Mouse (Mus musculus) left cerebral cortex, postnatal 25 days (tissue): ENCODE measurements around the gene Fgfr2. TPM values are rescaled to one million over a fixed set of nuclear protein-coding genes. Genes with fewer than 3 reads are reported as not detected.

Experiments used
- DNase-seq, 2 experiments: peaks; one replicate each; pipeline ENCODE4 v3.0.0; 2022; ENCODE audit warnings: low spot score in 2 of 2, mixed read lengths in 1 of 2
- intact Hi-C: fragments of 180-260 bp; cut with DNase I; formaldehyde crosslinking; loops from one replicate; pipeline ENCODE4 v1.15.1; 2025
- total RNA-seq, 2 experiments: library from RNA; stranded (reverse); gene quantifications; 2 replicates each; pipeline ENCODE4 v1.2.3; 2021

The Fgfr2 gene
- total RNA-seq, 2 experiments from 2014 or later = 37.1 to 42.0 TPM

DNA sequence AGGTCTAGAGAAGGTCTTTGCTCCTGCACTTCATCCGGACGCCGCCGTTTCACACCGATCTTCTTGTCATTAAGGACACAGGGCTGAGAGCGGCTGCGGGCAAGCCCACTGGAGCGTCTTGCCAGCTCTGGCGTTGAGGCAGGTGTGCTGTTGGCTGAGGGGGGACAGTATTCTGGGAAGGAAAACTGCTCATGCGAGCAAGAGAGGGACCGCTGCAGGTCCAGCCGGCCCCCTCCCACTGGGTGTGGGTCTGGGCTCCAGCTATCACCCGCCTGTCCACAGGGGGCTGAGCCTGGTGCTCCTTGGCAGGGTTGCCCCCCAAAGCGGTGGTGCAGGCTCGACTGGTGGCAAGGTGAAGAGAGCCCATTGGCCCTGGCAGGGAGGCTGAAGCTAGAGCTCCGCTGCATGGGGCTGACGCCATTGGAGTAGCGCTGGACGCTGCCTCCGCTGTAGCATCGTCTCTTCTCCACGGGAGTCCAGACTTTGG, 363.7 kb downstream of the Fgfr2 start:
- no peak for DNase-seq
- intact Hi-C loops = no loop called here

DNA sequence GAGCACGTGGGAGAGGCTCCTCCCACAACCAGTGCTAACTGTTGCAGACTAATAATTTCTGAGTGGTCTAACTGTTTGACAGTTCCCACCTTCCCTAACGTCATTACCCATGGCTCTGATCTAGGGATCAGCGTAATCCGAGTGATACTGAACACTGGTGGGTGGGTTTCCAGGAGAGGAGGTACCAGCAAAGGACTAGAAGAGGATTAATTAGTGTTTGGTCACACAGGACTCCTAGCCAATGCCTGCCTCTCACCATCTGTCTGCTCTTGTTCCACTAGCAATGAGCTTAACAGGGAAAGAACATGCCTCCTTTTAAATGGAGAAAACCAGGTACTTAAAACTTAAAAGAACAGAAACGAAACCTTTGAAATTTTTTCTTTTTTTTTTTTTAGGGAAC, 364.3 kb downstream of the Fgfr2 start:
- intact Hi-C loops = no loop called here
- no peak for DNase-seq

DNA sequence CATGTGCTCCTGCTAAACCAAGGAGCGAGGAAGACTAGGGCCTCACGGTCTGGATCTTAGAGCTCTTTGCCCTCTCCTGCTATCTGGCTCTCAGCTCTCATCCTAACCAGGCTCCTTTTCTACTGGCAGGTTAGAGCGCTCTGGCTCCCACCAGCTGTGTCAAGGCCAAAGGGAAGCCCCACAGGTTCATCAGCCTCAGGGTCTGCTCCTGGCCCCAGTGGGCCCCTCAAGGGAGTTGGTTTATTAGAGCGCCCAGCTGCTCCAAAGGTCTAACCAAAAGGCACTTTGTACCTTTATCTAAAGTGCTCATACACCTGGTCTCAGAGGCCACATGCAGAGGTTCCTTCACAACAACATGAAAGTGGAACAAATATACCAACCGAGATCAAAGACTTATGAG, 366.8 kb downstream of the Fgfr2 start:
- intact Hi-C loops = no loop called here
- no peak for DNase-seq

DNA sequence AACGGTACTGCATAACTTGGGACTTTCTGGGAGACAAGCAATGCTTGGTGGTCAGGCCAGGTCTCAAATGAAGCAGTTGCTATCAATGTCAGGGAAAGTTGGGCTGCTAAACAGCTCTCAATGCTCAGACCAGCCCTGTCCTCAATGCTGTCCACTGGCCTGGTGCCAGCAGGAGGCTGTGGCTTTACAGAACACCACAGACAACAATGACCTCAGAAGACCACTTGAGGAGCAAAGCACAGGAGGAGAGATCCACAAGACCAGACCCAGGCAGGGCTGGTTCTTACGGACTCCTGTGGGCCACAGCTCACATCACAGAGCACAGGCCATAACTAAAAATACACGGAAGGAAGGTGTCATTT, 368.8 kb downstream of the Fgfr2 start:
- intact Hi-C loops = no loop called here
- DNase-seq = no peak

DNA sequence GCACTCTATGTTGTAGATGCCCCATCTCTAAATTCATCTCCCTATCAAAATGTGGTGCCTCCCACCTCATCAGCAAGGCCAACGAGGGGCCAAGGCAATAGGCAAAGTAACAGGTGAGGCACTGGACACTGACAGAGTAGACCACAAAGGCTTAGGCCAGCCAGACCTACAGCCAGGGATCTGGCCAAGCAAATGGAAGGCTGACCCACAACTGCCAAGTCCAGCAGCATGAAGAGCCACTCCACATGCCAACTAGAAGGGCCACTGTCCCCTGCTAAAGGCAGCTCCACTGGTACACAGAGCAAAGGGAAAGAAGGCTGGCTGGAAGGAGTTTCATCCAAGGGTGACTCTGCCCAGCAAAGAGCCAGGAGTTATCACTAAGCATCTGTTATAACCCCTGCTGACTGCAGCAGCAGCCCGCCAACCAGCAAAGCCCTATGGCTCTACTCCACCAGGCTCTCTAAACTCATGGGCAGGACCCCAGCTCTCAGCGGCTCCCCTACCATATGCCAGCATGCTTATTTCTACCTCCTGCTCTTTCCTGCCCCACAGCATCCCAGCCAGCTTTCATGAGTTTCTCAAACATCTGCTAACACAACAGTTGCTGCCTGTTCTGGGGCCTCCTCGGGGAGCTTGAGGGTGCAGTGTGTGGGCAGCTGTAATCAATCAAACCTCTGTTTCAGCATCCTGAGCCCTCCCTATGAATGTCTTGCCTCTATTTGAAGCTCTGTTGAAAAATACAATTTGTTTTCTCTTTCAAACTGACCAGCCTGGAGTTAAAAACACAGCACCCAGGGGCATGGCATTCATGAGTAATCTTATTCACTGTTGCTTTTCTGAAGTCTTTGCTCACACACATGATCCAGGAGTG, 369.4 kb downstream of the Fgfr2 start:
- no peak for DNase-seq
- intact Hi-C loops = no loop called here

DNA sequence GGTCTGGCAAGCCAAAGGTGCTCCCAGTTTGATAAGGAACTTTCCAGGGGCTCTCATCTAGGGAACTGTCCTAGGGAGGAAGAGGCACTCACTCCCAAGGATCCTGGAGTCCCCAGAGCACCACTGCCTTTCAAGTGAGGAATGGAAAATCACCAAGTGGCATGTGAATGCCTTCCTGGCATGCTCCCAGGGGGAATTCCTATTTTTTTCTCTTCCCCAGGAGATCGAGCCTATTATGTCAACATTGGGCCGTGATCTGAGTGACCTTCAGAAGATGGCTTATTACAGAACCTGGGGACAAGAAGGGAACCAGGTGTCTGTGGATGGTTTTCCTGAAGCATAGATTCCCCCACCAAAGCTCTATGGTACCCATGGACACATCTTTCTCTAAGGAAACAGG, 371.4 kb downstream of the Fgfr2 start:
- intact Hi-C loops = no loop called here
- DNase-seq = no peak

DNA sequence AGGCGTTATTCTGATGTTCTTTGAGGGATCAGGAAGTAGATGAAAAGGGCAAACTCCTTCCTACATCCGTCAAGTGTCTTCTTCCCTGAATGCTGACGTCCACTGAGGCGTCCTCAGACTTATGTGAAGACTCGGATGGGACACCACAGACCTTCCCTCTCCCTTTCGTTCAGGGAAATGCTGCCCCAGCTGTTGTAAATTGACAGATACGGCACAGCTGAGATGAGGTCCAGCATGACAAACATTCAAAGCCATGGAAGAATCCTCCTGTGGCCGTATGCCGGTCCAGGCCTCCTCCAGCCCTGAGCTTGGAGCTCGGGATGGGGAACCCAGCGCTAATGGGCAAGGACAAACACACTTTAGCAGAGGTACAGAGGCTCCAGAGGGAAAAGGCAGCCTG, 373.6 kb downstream of the Fgfr2 start:
- no peak for DNase-seq
- intact Hi-C loops = no loop called here

DNA sequence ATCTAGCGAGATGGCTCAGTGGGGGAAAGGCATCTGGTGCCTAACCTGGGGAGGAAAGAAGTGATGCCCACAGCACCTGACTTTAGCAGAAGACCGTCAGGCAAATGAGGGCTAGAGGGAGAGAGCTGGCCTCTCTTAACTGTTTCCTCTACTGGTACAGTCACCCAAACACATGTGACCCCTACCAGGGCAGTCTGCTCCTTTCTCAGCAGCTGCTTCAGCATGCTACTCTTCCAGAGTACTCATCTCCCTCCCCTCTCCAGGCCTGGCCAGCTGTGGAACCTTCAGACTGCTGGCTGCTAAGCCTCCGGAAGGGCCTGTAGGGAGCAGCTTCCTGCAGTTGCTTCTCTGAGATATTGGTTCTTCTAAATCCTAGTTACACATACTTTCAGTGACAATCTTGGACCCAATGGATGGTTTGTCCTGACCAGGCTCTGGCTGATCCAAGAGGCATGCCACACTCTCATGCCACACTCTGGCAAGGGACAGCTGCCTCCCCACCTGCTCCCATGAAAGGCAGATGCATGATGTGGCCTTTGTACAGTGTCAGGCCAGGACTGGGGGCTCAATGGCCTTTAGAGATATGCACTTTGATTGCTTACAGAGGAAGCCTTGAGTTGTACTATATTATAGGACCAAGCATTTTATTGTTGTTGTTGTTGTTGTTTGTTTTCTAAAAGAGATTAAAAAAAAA, 374.9 kb downstream of the Fgfr2 start:
- intact Hi-C loops = no loop called here
- no peak for DNase-seq

DNA sequence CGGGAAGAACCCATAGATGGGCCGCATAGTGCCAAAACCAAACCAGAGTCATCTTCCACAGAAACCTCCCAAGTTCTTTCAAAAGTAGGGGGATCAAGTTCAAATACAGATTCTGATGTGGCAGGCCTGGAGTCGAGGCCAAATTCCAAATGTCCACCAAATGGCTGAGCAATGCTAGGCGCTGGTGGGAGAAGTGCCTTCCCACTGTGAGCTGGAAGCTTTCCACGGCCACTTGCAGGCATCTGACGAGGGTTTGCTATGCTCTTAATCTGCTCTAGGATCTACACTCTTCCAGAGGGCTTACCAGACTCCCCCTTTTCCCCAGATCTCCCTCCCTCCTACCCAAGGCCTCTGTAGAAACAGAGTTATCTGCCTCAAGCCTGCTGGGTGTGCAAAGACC, 376.1 kb downstream of the Fgfr2 start:
- DNase-seq = no peak
- intact Hi-C loops = no loop called here

DNA sequence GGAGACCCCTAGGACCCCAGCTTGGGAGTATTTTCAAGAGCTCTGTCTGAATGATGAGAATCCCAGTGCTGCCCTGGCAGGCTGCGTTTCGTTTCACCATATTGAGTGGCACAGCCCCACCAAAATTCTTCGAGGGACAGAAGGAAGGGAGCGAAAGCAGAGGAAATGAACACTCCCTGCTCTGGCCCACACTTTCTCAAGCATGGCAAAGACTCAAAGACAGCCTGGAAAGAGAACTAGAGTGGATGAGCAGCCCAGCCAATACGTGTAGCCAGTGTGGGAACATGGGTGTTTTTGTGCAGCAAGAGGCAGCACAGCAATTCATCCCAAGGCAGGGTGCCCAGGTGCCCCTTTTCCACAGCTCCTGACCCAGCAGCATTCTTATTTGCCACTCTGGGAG, 380.2 kb downstream of the Fgfr2 start:
- intact Hi-C loops = no loop called here
- DNase-seq = peak in 1 of 2 experiments; percentile 76

DNA sequence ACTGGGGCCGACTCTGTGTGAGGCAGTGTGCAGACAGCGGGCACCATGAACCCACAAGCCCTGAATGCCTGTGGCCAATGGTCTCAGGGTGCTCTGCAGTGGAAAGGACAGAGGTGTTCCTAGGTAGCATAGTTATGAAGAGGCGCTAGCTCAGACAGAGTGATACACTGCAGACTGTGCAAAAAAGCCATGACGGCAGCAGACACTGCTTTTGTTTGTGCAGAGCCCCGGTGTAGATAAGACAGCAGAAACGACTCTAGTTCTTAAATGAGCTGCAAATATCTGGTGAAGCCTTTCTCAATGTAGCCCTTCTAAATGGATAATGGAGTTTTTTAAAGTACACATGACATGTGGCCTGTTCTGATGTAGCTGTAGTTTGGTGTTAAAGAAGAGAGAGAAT, 383.3 kb downstream of the Fgfr2 start:
- intact Hi-C loops = no loop called here
- no peak for DNase-seq

DNA sequence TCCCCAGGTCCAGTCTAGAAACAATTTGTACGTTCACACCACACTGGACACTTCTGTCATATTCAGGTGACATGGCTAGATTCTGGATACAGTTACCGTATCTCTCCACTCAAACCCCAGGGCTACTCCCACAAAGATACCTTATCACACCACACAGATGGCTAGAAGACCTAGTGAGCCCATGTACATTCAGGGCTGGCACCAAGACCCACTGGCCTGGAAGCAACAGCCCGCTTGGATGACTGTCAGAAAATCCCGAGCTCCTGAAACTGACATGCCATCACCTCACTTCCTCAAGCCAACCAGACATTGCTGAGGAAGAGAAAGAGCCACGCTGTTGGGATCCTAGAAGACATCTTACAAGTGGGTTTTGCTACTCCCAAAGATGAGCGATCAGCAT, 384.3 kb downstream of the Fgfr2 start:
- intact Hi-C loops = no loop called here

DNA sequence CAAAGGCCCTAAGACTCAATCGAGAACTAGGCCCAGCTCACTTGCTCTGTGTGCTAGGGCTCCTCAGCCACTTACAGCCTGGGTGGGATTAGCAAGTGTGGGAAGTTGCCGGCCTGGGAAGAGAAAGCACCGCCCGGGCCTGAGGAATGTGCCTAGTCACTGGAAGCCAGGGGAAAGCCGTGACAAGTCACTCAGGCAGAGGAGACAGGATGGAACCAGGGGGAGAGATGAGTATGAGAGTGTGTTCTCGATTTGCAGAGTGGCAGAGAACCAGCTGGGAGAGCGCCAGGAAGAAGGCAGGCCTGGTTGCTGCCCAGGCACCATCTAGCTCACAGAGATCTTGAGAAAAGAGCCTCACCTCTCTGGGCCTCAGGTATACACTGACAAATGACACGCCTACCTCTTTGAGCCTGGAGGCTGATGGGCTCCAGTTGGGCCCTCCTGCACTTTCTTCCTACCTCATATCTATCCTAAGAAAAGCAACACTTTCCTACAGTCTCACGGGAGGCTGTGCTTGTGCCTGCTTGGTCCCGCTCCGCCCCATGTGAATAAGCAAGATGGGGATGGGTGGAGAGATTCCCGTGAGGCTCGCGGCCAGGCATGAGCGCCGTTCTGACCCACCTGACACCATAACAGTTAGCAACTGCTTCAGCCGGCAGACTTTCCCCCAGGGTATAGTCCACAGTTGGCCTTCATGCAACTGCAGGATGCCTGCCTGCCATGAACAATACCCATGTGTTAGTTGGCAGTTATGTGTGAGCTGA, 386.9 kb downstream of the Fgfr2 start:
- peak in 1 of 2 experiments; percentile 81 for DNase-seq

More for the DNA sequence above, 384.3 kb downstream of the Fgfr2 start:
- DNase-seq = no peak

DNA sequence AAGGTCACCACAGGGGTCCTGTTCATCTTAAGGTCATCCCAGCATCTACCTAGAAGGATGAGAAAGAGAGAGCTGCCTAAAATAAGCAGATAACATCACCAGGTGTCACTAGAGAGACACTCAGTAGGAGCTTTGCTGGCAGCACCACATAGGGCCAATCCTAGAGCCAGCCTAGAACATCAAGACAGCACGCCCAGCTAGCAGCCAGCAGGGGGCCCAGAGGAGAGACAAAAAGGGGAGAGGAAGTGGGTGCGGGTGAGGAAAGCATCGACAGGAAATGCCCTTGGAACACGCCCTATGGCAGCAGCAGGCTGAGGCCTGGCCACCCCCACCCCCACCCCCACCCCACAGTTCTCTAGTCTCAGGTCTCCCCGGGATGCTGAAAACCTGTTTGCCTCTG, 388.0 kb downstream of the Fgfr2 start:
- no peak for DNase-seq
- intact Hi-C loops = no loop called here

More for the DNA sequence above, 386.9 kb downstream of the Fgfr2 start:
- intact Hi-C loops = no loop called here

DNA sequence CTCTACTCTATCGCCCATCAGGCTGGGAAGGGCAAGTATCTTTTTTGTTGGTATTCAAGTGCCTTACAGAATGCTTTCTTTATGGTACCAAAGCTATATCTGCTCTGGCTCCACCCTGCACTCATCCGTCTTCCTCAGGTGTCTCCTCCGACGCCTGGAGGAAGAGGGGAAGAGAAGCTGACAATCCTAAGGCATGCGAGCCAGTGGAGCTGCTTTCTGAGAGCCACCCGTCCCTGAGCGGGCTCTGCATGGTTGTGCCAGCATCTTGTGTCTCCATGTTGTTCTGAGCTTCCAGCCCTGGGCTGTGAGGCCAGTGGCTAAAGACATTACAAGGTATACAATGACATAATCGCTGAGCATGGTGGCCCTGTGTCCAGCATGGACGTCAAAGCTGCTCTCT, 388.9 kb downstream of the Fgfr2 start:
- DNase-seq = no peak
- intact Hi-C loops = no loop called here

DNA sequence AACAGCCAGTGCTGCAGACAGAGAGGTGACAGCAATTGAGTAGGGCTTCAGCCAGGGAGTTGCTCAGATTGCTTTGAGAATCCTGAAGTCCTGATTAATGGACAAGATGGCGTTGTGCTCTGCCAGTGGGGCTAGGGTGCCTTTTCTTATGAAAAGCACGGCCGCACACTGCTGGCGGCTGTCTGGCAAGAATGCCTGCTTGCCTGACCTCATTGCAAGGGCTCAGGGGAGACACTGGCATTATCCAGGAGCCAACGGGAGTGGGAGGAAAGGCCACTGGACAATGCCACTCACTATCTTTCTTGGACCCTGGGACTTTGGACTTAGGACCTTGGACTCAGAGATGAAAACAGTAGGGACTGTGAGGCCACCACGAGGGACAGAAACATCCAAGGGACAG, 389.6 kb downstream of the Fgfr2 start:
- no peak for DNase-seq
- intact Hi-C loops = no loop called here

DNA sequence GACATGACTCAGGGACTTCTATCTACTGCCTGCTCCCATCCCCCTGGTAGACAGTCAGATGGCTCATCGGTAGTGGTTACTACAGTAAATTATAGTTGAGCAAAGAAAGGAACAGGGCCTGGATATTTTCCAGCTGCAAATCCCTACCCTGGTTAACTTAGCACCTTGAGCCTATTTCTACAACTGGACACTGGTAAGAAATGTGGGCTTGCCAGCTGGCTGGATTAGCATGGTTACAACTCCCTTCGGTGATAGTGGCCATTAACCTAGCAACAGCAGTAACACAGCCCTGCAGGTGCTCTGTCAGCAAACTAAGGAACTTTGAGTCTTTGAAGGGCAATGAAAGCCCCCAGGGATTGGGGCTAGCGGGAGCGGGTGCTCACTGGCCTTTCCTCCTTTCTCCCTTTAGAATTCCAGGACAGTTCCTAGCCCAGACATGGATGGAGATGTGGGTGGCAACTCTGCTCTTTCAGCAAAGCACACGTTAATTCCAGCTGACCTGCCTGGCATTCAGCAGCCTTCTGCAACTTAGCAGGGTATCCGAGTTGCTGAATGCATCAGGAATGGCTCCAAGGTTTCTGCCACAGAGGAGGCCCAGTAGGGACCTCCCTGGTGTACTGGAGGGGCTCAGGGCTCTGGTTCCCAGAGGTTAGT, 390.9 kb downstream of the Fgfr2 start:
- DNase-seq = no peak
- intact Hi-C loops = no loop called here

DNA sequence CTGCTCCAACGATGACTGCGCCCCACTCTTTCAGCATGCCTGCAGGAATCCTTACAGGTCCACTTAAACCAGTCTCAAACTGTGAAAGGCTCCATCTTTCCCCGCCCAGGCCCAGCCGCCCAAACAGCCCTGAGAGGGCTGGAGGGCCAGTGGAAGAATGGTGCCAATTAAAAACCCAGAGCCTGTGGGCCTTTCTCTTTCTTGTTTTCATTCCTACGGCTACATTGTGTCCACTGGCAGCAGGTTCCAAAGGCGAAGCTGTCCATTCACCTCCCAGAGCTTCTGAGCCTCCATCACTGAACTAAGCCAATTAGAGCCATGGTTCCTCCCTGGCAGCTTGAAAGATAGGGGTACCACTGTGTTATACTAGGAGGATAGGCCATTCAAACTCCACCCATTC, 391.6 kb downstream of the Fgfr2 start:
- no peak for DNase-seq
- intact Hi-C loops = no loop called here

DNA sequence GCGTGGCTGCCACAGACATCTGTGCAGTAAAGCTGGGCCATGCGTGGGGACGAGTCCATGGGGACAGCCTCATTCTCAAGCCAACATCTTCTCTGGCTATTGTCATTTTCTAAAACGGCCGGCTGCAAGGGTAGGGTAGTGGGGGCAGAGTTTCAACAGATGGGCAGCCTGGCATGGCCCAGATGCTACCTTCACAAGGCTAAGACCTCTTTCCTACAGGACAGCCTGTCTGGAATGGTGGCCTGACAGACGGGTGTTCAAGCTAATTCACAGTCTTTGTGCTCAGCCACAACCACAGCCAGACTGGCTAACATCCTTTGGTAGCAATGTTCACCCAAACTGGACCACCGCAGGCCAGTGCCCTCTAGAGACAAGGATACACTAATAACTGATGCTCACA, 392.6 kb downstream of the Fgfr2 start:
- intact Hi-C loops = no loop called here
- DNase-seq = no peak
